Mouse (Mus musculus): ENCODE results near the gene Asb2. TPM values are rescaled to one million over a fixed set of nuclear protein-coding genes. Genes with fewer than 3 reads are reported as not detected.

Asb2 gene
- 0.45 TPM for polyA plus RNA-seq (2014; fragmentation: Illumina TruSeq; extraction: RNeasy Lipid Tissue Mini Kit (QIAGEN cat#74804); ENCODE audit: low replicate concordance)

GRCm38 (mm10) chr12:103355746-103356414 is at the start of gene Asb2:
Asb2 (minus strand) TSS chr12:103356001.

GRCm38 (mm10) chr12:103388505-103389347 is 32.9 kb upstream of the Asb2 start, which contains the start of gene Otub2:
Otub2 (plus strand) TSS chr12:103388682.

GRCm38 (mm10) chr12:103310744-103311267 is 45.0 kb downstream of the Asb2 start, which contains the start of gene Fam181a:
Fam181a (plus strand) TSS chr12:103310975.

Other genes starting within 250 kb of the Asb2 start
- not detected for gene Prima1, start 113.9 kb downstream of the Asb2 start, polyA plus RNA-seq (2014; fragmentation: Illumina TruSeq; extraction: RNeasy Lipid Tissue Mini Kit (QIAGEN cat#74804); ENCODE audit: low replicate concordance)
- not detected for gene Fam181a, start 45.0 kb downstream of the Asb2 start, polyA plus RNA-seq (2014; fragmentation: Illumina TruSeq; extraction: RNeasy Lipid Tissue Mini Kit (QIAGEN cat#74804); ENCODE audit: low replicate concordance)
- 0.52 TPM for gene Otub2, start 32.7 kb upstream of the Asb2 start, polyA plus RNA-seq (2014; fragmentation: Illumina TruSeq; extraction: RNeasy Lipid Tissue Mini Kit (QIAGEN cat#74804); ENCODE audit: low replicate concordance)
- not detected for gene 9330161L09Rik, start 51.8 kb upstream of the Asb2 start, polyA plus RNA-seq (2014; fragmentation: Illumina TruSeq; extraction: RNeasy Lipid Tissue Mini Kit (QIAGEN cat#74804); ENCODE audit: low replicate concordance)
- 9.5 TPM for gene Ddx24, start 69.8 kb upstream of the Asb2 start, polyA plus RNA-seq (2014; fragmentation: Illumina TruSeq; extraction: RNeasy Lipid Tissue Mini Kit (QIAGEN cat#74804); ENCODE audit: low replicate concordance)
- gene Ifi27, start 78.2 kb upstream of the Asb2 start, polyA plus RNA-seq (2014; fragmentation: Illumina TruSeq; extraction: RNeasy Lipid Tissue Mini Kit (QIAGEN cat#74804); ENCODE audit: low replicate concordance) = 26.1 TPM
- gene Ifi27l2a, start 87.7 kb upstream of the Asb2 start, polyA plus RNA-seq (2014; fragmentation: Illumina TruSeq; extraction: RNeasy Lipid Tissue Mini Kit (QIAGEN cat#74804); ENCODE audit: low replicate concordance) = 6.3 TPM
- 301 TPM for gene Ifi27l2b, start 101.2 kb upstream of the Asb2 start, polyA plus RNA-seq (2014; fragmentation: Illumina TruSeq; extraction: RNeasy Lipid Tissue Mini Kit (QIAGEN cat#74804); ENCODE audit: low replicate concordance)
- gene Ppp4r4, start 176.3 kb upstream of the Asb2 start, polyA plus RNA-seq (2014; fragmentation: Illumina TruSeq; extraction: RNeasy Lipid Tissue Mini Kit (QIAGEN cat#74804); ENCODE audit: low replicate concordance) = 0.56 TPM